Mouse (Mus musculus): ENCODE results near the gene Ptger1. TPM values are rescaled to one million over a fixed set of nuclear protein-coding genes. Genes with fewer than 3 reads are reported as not detected.

Ptger1 gene
- polyA plus RNA-seq, 1 experiment from 2014 or later, result 0.49 TPM

- peak overlapping the region; percentile 91 for H3K9ac ChIP-seq (ENCODE audit: low read depth, low read length)
- peak overlapping the region; percentile 92 for H3K4me3 ChIP-seq (ENCODE audit: low read depth, low read length)
- H3K4me1 ChIP-seq (replicated peaks; ENCODE audit: control insufficient read depth, insufficient read depth, low read length), result peaks cover 20% of the 10 kb centered on the region
- H3K36me3 ChIP-seq (ENCODE audit: control insufficient read depth, insufficient read depth, low read length), result peaks cover 2% of the 10 kb centered on the region
- WGBS, result 1% methylated on average over 45 of the region's 46 CpGs
- no peaks in the 10 kb centered on the region for H3K9me3 ChIP-seq (ENCODE audit: control insufficient read depth, low read length)
- DNase-seq (ENCODE audit: low spot score) (peak; percentile 43), ATAC-seq (replicated peaks; ENCODE audit: low FRiP score) (peak; percentile 24)
- peak overlapping the region; percentile 99 for H3K4me2 ChIP-seq
- H3K27ac ChIP-seq (ENCODE audit: low read depth, low read length), result peak overlapping the region; percentile 78
- no peaks in the 10 kb centered on the region for H3K27me3 ChIP-seq (replicated peaks; ENCODE audit: control insufficient read depth, insufficient read depth, low read length)
These were observed 13.5 kb upstream of the Ptger1 start for GRCm38 (mm10) chr8:83652744-83653661.

DNA sequence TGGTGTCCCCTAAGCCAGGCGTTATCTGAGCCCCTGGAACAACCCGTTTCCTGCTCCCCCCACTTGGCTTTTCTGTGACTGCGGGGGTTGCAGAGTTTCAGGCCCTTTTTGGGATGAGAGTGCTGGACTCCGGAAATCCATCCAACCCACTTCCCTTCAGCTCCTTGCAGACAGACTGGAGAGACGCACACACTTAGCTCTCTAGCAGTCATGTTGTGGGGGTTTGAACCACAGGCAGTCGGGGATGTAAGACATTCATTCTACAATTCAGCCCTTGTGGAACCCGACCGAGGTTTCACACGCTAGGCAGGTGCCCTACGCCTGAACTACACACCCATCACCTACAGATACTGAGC lies 12.8 kb upstream of the Ptger1 start:
- 27% methylated on average over 10 of the region's 10 CpGs for WGBS
- H3K4me3 ChIP-seq (ENCODE audit: low read depth, low read length), result peak overlapping the region; percentile 92
- H3K27ac ChIP-seq (ENCODE audit: low read depth, low read length), result peak overlapping the region; percentile 78; the same call in 1 of the 2 replicates
- peak overlapping the region; percentile 99 for H3K4me2 ChIP-seq
- DNase-seq (ENCODE audit: low spot score) (no peak), ATAC-seq (replicated peaks; ENCODE audit: low FRiP score) (no peak)
- H3K27me3 ChIP-seq (replicated peaks; ENCODE audit: control insufficient read depth, insufficient read depth, low read length), result no peaks in the 10 kb centered on the region
- H3K36me3 ChIP-seq (ENCODE audit: control insufficient read depth, insufficient read depth, low read length), result peaks cover 2% of the 10 kb centered on the region
- peak overlapping the region; percentile 91 for H3K9ac ChIP-seq (ENCODE audit: low read depth, low read length)
- H3K9me3 ChIP-seq (ENCODE audit: control insufficient read depth, low read length), result no peaks in the 10 kb centered on the region
- H3K4me1 ChIP-seq (replicated peaks; ENCODE audit: control insufficient read depth, insufficient read depth, low read length), result peaks cover 20% of the 10 kb centered on the region

GRCm38 (mm10) chr8:83654725-83655124 lies 11.8 kb upstream of the Ptger1 start:
- no peak overlapping the region for H3K9ac ChIP-seq (ENCODE audit: low read depth, low read length)
- no peak overlapping the region for H3K27ac ChIP-seq (ENCODE audit: low read depth, low read length)
- 87% methylated on average over 6 of the region's 6 CpGs for WGBS
- H3K27me3 ChIP-seq (replicated peaks; ENCODE audit: control insufficient read depth, insufficient read depth, low read length), result no peaks in the 10 kb centered on the region
- H3K9me3 ChIP-seq (ENCODE audit: control insufficient read depth, low read length), result no peaks in the 10 kb centered on the region
- ATAC-seq (replicated peaks; ENCODE audit: low FRiP score) (no peak), DNase-seq (ENCODE audit: low spot score) (no peak)
- peaks cover 2% of the 10 kb centered on the region for H3K36me3 ChIP-seq (ENCODE audit: control insufficient read depth, insufficient read depth, low read length)
- H3K4me3 ChIP-seq (ENCODE audit: low read depth, low read length), result no peak overlapping the region
- peaks cover 20% of the 10 kb centered on the region for H3K4me1 ChIP-seq (replicated peaks; ENCODE audit: control insufficient read depth, insufficient read depth, low read length)
- H3K4me2 ChIP-seq, result no peak overlapping the region

GRCm38 (mm10) chr8:83656043-83656442 lies 10.4 kb upstream of the Ptger1 start:
- WGBS, result 86% methylated on average over 9 of the region's 9 CpGs
- Histone ChIP-seq H3K9me3 (ENCODE audit: control insufficient read depth, low read length) (no peaks in the 10 kb centered on the region), H3K27ac (ENCODE audit: low read depth, low read length) (no peak overlapping the region), H3K4me1 (replicated peaks; ENCODE audit: control insufficient read depth, insufficient read depth, low read length) (peaks cover 27% of the 10 kb centered on the region), H3K4me2 (no peak overlapping the region; the same call in 1 of the 2 replicates), H3K9ac (ENCODE audit: low read depth, low read length) (no peak overlapping the region), H3K4me3 (ENCODE audit: low read depth, low read length) (no peak overlapping the region), H3K36me3 (ENCODE audit: control insufficient read depth, insufficient read depth, low read length) (peaks cover 2% of the 10 kb centered on the region), H3K27me3 (replicated peaks; ENCODE audit: control insufficient read depth, insufficient read depth, low read length) (no peaks in the 10 kb centered on the region)
- ATAC-seq (replicated peaks; ENCODE audit: low FRiP score) (no peak), DNase-seq (ENCODE audit: low spot score) (no peak)

DNA sequence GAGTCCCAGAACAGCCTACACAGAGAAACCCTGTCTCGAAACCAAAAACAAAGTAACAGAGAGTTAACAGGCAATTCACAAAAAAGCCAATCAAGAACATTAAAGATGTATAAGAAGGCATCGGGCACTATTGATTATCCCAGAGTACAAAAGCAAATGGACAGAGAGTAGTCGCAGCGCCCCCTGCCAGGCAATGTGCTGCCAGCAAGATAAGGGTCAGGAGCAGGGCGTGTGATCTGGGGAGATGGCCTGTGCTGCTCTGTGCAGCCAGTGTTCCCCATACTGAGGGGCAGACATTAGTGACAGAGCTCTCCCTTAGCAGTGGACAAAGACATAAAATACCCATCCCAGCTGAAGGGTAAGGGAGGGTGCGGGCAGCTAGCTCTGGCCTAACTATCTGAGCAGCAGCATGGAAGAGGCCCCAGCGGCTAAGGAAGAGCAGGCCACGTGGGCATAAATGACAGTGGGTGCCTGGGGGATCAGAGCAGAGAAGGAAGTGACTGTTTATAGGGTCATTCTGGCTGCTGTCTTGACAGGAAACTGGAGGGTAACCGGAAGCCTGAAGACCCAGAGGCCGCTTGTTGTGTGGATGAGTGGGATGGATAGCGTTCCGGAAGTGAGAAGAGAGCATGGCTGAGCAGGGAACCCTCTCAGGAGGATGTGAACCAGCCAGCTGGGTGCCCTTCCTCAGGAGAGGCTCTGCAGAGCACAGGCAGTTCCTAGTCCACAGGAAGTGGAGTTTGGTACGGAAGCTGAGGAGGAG lies 9.8 kb upstream of the Ptger1 start:
- ATAC-seq (replicated peaks; ENCODE audit: low FRiP score) (peak; percentile 44), DNase-seq (ENCODE audit: low spot score) (no peak)
- Histone ChIP-seq H3K4me3 (ENCODE audit: low read depth, low read length) (no peak overlapping the region), H3K36me3 (ENCODE audit: control insufficient read depth, insufficient read depth, low read length) (peaks cover 2% of the 10 kb centered on the region), H3K27me3 (replicated peaks; ENCODE audit: control insufficient read depth, insufficient read depth, low read length) (no peaks in the 10 kb centered on the region), H3K4me2 (peak overlapping the region; percentile 31), H3K9ac (ENCODE audit: low read depth, low read length) (0 out of 2 replicates have a peak overlapping the region, but pooled peaks have one; percentile 12), H3K9me3 (ENCODE audit: control insufficient read depth, low read length) (no peaks in the 10 kb centered on the region), H3K27ac (ENCODE audit: low read depth, low read length) (peak overlapping the region; percentile 47; the same call in 1 of the 2 replicates), H3K4me1 (replicated peaks; ENCODE audit: control insufficient read depth, insufficient read depth, low read length) (peaks cover 29% of the 10 kb centered on the region)
- WGBS, result 53% methylated on average over 13 of the region's 13 CpGs

GRCm38 (mm10) chr8:83660545-83660944 lies 5.9 kb upstream of the Ptger1 start:
- Histone ChIP-seq H3K4me2 (peak overlapping the region; percentile 48), H3K4me3 (ENCODE audit: low read depth, low read length) (no peak overlapping the region), H3K27me3 (replicated peaks; ENCODE audit: control insufficient read depth, insufficient read depth, low read length) (no peaks in the 10 kb centered on the region), H3K9me3 (ENCODE audit: control insufficient read depth, low read length) (no peaks in the 10 kb centered on the region), H3K9ac (ENCODE audit: low read depth, low read length) (no peak overlapping the region), H3K36me3 (ENCODE audit: control insufficient read depth, insufficient read depth, low read length) (peaks cover 2% of the 10 kb centered on the region; the same call in 1 of the 2 replicates), H3K4me1 (replicated peaks; ENCODE audit: control insufficient read depth, insufficient read depth, low read length) (peaks cover 30% of the 10 kb centered on the region), H3K27ac (ENCODE audit: low read depth, low read length) (no peak overlapping the region)
- 34% methylated on average over 8 of the region's 8 CpGs for WGBS
- ATAC-seq (replicated peaks; ENCODE audit: low FRiP score) (no peak), DNase-seq (ENCODE audit: low spot score) (no peak)

DNA sequence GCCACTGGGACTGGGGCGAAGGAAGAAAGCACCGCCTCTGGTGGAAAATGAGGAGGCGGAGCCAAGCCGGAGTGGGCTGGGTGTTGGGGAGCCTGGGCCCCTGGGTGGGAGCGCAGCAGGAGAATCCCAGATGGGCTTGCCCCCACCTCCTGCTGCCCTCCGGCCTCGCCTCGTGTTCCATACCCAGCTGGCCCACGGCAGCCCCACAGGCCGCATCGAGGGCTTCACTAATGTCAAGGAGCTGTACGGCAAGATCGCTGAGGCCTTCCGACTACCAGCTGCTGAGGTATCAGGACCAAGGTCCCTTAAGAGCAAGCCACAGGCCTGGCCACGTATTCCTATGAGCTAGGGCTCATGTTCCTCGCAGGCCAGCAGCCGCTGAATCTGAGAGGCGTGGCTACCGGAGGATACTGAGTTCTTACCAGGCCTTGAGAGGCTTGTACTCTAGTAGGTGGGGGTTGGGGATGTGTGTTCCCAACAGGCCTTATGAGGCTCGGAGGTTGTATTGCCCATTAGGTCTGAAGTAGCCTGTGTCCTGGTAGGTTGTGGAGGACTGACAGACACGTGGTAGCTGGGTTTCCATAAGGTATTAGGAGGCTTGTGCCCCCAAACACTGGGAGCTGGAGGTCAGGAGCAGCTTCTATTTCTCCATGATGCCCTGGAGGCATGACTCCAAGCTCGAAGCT lies 5.3 kb upstream of the Ptger1 start:
- H3K4me2 ChIP-seq, result peak overlapping the region; percentile 48
- no peak for ATAC-seq (replicated peaks; ENCODE audit: low FRiP score)
- no peaks in the 10 kb centered on the region for H3K27me3 ChIP-seq (replicated peaks; ENCODE audit: control insufficient read depth, insufficient read depth, low read length)
- H3K9me3 ChIP-seq (ENCODE audit: control insufficient read depth, low read length), result no peaks in the 10 kb centered on the region
- 31% methylated on average over 22 of the region's 22 CpGs for WGBS
- H3K4me1 ChIP-seq (replicated peaks; ENCODE audit: control insufficient read depth, insufficient read depth, low read length), result peaks cover 27% of the 10 kb centered on the region
- H3K27ac ChIP-seq (ENCODE audit: low read depth, low read length), result 0 out of 2 replicates have a peak overlapping the region, but pooled peaks have one; percentile 4
- no peak for DNase-seq (ENCODE audit: low spot score)
- H3K36me3 ChIP-seq (ENCODE audit: control insufficient read depth, insufficient read depth, low read length), result 0 out of 2 replicates have a peak, but pooled peaks cover under 1% of the 10 kb centered on the region
- H3K4me3 ChIP-seq (ENCODE audit: low read depth, low read length), result peak overlapping the region; percentile 7; the same call in 1 of the 2 replicates
- no peak overlapping the region; the same call in 1 of the 2 replicates for H3K9ac ChIP-seq (ENCODE audit: low read depth, low read length)

- H3K9ac ChIP-seq (ENCODE audit: low read depth, low read length), result no peak overlapping the region
- no peaks in the 10 kb centered on the region for H3K27me3 ChIP-seq (replicated peaks; ENCODE audit: control insufficient read depth, insufficient read depth, low read length)
- no peak overlapping the region for H3K27ac ChIP-seq (ENCODE audit: low read depth, low read length)
- peaks cover 21% of the 10 kb centered on the region for H3K4me1 ChIP-seq (replicated peaks; ENCODE audit: control insufficient read depth, insufficient read depth, low read length)
- peak; percentile 84 for DNase-seq (ENCODE audit: low spot score)
- no peak overlapping the region for H3K4me3 ChIP-seq (ENCODE audit: low read depth, low read length)
- 6% methylated on average over 4 of the region's 4 CpGs for WGBS
- H3K36me3 ChIP-seq (ENCODE audit: control insufficient read depth, insufficient read depth, low read length), result no peaks in the 10 kb centered on the region
- H3K9me3 ChIP-seq (ENCODE audit: control insufficient read depth, low read length), result no peaks in the 10 kb centered on the region
- peak; percentile 52 for ATAC-seq (replicated peaks; ENCODE audit: low FRiP score)
- H3K4me2 ChIP-seq, result no peak overlapping the region
These were observed 4.1 kb upstream of the Ptger1 start for GRCm38 (mm10) chr8:83662421-83662826.

Measured in liver, embryonic 11.5 days (tissue).